ENCODE assay signal across 13 mouse cellular contexts in genomic region chr1:125687701-125688420, GRCm38 (mm10). TPM values are rescaled to one million over a fixed set of nuclear protein-coding genes. Genes with fewer than 3 reads are reported as not detected.
A peak's percentile ranks its signal among the peaks of the same experiment; 100 is the strongest.
DNase-seq lines count a peak whose midpoint lies in the region; ATAC-seq and TF ChIP-seq lines count a peak whose summit lies in the region.
"Had no signal": no experiment of that assay in that cellular context is flagged by ENCODE, and none has a peak within 500 bp of the region (broad histone marks: within the 10 kb centered on the region; RNA-seq: fewer than 3 reads in every experiment).

No protein-coding gene starts in this region.

- no peak overlapping the region for H3K9ac ChIP-seq in embryonic facial prominence, embryonic 11.5 days (replicated peaks; ENCODE audit: low read length)
- no peak overlapping the region for H3K9ac ChIP-seq in limb, embryonic 14.5 days (ENCODE audit: low read depth, low read length, severe bottlenecking)

- DNase-seq in embryonic facial prominence, embryonic 11.5 days (ENCODE audit: low spot score): peak; percentile 3
- no peak for DNase-seq in embryonic facial prominence, embryonic 10.5 days (ENCODE audit: low spot score)
- DNase-seq in lung, adult 18-20 months: peak; percentile 49 to 58
- no peak for DNase-seq in lung, adult 2 months
- DNase-seq in limb, embryonic 14.5 days (ENCODE audit: low spot score): peak; percentile 63
- DNase-seq in thymus, postnatal 36 days: no peak
- DNase-seq in layer of hippocampus, adult 9-10 months (ENCODE audit: low spot score): no peak
- DNase-seq: B cell, adult 2 months; cerebellum, postnatal 36 days; liver had no signal

- H3K4me1 ChIP-seq in embryonic facial prominence, embryonic 11.5 days (ENCODE audit: control insufficient read depth, insufficient read depth, low read length): no peaks in the 10 kb centered on the region
- H3K4me1 ChIP-seq in embryonic facial prominence, embryonic 10.5 days: no peaks in the 10 kb centered on the region
- H3K4me1 ChIP-seq in lung, adult 2 months (ENCODE audit: control insufficient read depth, insufficient read depth, low read length): no peaks in the 10 kb centered on the region; the same call in 1 of the 2 replicates
- peaks cover 10% of the 10 kb centered on the region for H3K4me1 ChIP-seq in limb, embryonic 14.5 days (ENCODE audit: control insufficient read depth, insufficient read depth, low read length)

- WGBS in embryonic facial prominence, embryonic 11.5 days: 74% methylated on average over 13 of the region's 13 CpGs
- 86% methylated on average over 13 of the region's 13 CpGs for WGBS in embryonic facial prominence, embryonic 10.5 days
- 60% methylated on average over 13 of the region's 13 CpGs for WGBS in lung, adult 2 months
- 31% methylated on average over 13 of the region's 13 CpGs for WGBS in limb, embryonic 14.5 days

- no peak for TF ChIP-seq POLR2A in lung, adult 2 months (IDR thresholded peaks at IDR 0.05; ENCODE audit: borderline replicate concordance, extremely low read depth, low read depth, low read length)
- TF ChIP-seq POLR2A in limb, embryonic 14.5 days (IDR thresholded peaks at IDR 0.05; ENCODE audit: borderline replicate concordance, extremely low read depth, insufficient read depth, insufficient read length): no peak

- no peak for TF ChIP-seq CTCF in lung, adult 2 months (IDR thresholded peaks at IDR 0.05; ENCODE audit: insufficient read depth, low read length)

- no peaks in the 10 kb centered on the region for H3K36me3 ChIP-seq in embryonic facial prominence, embryonic 11.5 days (replicated peaks; ENCODE audit: control insufficient read depth, insufficient read depth, low read depth, low read length)
- no peaks in the 10 kb centered on the region for H3K36me3 ChIP-seq in embryonic facial prominence, embryonic 10.5 days (replicated peaks)
- no peaks in the 10 kb centered on the region for H3K36me3 ChIP-seq in limb, embryonic 14.5 days (ENCODE audit: control insufficient read depth, insufficient read depth, low read length)

- H3K4me2 ChIP-seq in embryonic facial prominence, embryonic 11.5 days (ENCODE audit: low read depth, low read length): no peak overlapping the region
- H3K4me2 ChIP-seq in limb, embryonic 14.5 days (replicated peaks; ENCODE audit: low read depth, low read length, severe bottlenecking): no peak overlapping the region; the same call in 1 of the 2 replicates
- H3K4me2 ChIP-seq: midbrain, embryonic 11.5 days had no signal

- no peaks in the 10 kb centered on the region for H3K9me3 ChIP-seq in embryonic facial prominence, embryonic 11.5 days (replicated peaks; ENCODE audit: control insufficient read depth, low read length)
- H3K9me3 ChIP-seq in embryonic facial prominence, embryonic 10.5 days: no peaks in the 10 kb centered on the region
- H3K9me3 ChIP-seq in limb, embryonic 14.5 days (ENCODE audit: control insufficient read depth, low read length): no peaks in the 10 kb centered on the region

- no peak overlapping the region for H3K27ac ChIP-seq in embryonic facial prominence, embryonic 11.5 days (replicated peaks; ENCODE audit: low read depth, low read length)
- no peak overlapping the region for H3K27ac ChIP-seq in embryonic facial prominence, embryonic 10.5 days (replicated peaks)
- no peak overlapping the region for H3K27ac ChIP-seq in limb, embryonic 14.5 days (replicated peaks; ENCODE audit: low read depth, low read length)

- no peak for ATAC-seq in embryonic facial prominence, embryonic 11.5 days (replicated peaks; ENCODE audit: insufficient number of reproducible peaks, low FRiP score, low TSS enrichment, low read depth)
- no peak for ATAC-seq in limb, embryonic 14.5 days (ENCODE audit: low FRiP score, low read depth)
- ATAC-seq in monocyte, adult 5-6 weeks (replicated peaks; ENCODE audit: insufficient number of reproducible peaks, low FRiP score, low TSS enrichment, poor library complexity, severe bottlenecking): no peak

- no peaks in the 10 kb centered on the region for H3K27me3 ChIP-seq in embryonic facial prominence, embryonic 11.5 days (ENCODE audit: control insufficient read depth, insufficient read depth, low read length)
- no peaks in the 10 kb centered on the region for H3K27me3 ChIP-seq in embryonic facial prominence, embryonic 10.5 days (replicated peaks; ENCODE audit: low read depth, poor library complexity, severe bottlenecking)
- no peaks in the 10 kb centered on the region for H3K27me3 ChIP-seq in limb, embryonic 14.5 days (ENCODE audit: control insufficient read depth, insufficient read depth, low read length)

- H3K4me3 ChIP-seq in embryonic facial prominence, embryonic 11.5 days (ENCODE audit: low read depth, low read length): no peak overlapping the region
- no peak overlapping the region for H3K4me3 ChIP-seq in embryonic facial prominence, embryonic 10.5 days
- H3K4me3 ChIP-seq in lung, adult 2 months (replicated peaks; ENCODE audit: extremely low read depth, low read depth, low read length): no peak overlapping the region
- H3K4me3 ChIP-seq in limb, embryonic 14.5 days (replicated peaks; ENCODE audit: low read length): no peak overlapping the region

RNA-seq across cellular contexts. Expression of gene Gpr39, which starts 11.1 kb away (rescaled TPM):
- polyA plus RNA-seq in embryonic facial prominence, embryonic 11.5 days (2014; fragmentation: Nextera tagmentation; extraction: Ambion mirVana): not detected in 2 replicates
- 0.06 TPM in 1 of 2 replicates, not detected in the other for polyA plus RNA-seq in embryonic facial prominence, embryonic 10.5 days (2016; fragmentation: Nextera tagmentation; extraction: Ambion mirVana)
- 4.5 and 5.5 TPM in 2 replicates for polyA plus RNA-seq in lung, adult 2 months (2012; rRNA removed)
- 0.12 and 0.23 TPM in 2 replicates for polyA plus RNA-seq in limb, embryonic 14.5 days (2012; rRNA removed)
- polyA plus RNA-seq in limb, embryonic 14.5 days (2014; fragmentation: Nextera tagmentation; extraction: Ambion mirVana): 0.12 TPM in 1 of 2 replicates, not detected in the other
- total RNA-seq in monocyte, adult 5-6 weeks (2017): not detected in 3 replicates
- total RNA-seq: gastrocnemius, postnatal 4 days had no signal
- polyA plus RNA-seq: midbrain, embryonic 11.5 days had no signal

Comparison
In these comparisons a context has a peak if more than half of its experiments do, and no peak if none do; other contexts are left out.
1. DNase-seq: peak in embryonic facial prominence, embryonic 11.5 days (single experiment), lung, adult 18-20 months (2 of 2) and limb, embryonic 14.5 days (single experiment); none in embryonic facial prominence, embryonic 10.5 days (single experiment), lung, adult 2 months (single experiment), thymus, postnatal 36 days (0 of 2) and layer of hippocampus, adult 9-10 months (single experiment).